Mouse (Mus musculus): ENCODE data around the gene Slc25a51.
A peak's percentile ranks its signal among the peaks of the same experiment; 100 is the strongest.

The Slc25a51 gene

DNA sequence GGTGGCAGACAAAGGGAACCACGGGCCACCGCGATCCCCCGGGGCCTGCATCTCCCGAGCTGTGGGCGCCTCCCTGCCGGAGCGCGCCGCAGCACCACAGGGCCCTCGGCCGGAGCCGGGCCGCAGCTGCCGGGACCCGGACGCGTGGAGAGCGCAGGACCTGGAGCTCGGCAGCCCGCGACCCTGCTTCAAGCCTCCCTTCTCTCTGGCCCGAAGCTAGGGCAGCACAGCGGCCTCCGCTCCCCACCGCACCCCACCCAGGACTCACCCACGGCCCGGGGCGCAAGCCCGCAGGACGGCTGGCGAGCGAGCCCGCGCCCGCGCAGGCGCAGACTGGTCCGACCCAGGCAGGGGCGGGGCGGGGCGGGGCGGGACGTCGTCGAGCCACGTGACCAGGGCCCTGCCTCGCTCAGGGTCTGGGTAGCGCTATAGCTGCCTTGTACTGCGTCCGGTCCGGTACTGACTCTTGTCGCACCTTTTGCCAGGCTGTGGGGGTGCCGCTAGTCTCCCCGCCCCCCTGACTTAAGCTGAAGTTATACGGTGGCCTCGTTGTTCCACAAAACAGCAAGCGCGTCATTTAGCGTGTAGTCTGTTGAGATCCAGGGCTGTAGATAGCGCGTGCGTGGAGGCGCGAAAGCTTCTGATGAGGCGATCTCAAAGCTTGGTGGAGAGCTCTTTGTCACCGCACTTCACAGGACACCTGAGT lies at the start of gene Slc25a51:
Gene Slc25a51, minus strand, starts transcription at position 340 of the 706 bp plus-strand sequence.
- peak; percentile 74 for DNase-seq (ENCODE audit: low spot score)

DNA sequence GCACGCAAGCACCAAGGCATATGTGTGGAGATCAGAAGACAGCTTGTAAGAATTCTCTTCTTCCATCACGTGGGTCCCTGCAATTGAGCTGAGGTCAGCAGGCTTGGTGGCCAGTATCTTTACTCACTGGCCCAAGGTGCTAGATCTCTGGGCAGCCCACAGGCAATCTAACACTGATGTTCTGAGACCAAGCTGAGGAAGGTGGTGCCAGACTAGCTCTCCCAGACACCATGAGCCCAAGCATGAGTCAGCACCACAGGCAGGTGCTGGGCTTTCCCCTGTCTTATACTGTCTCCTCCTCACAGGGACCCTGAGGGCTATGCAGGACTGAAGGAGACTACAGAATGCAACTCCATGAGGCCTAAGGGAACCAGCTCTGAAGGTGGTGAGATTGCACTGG lies 49.0 kb upstream of the Slc25a51 start:
- DNase-seq (ENCODE audit: low spot score): no peak

DNA sequence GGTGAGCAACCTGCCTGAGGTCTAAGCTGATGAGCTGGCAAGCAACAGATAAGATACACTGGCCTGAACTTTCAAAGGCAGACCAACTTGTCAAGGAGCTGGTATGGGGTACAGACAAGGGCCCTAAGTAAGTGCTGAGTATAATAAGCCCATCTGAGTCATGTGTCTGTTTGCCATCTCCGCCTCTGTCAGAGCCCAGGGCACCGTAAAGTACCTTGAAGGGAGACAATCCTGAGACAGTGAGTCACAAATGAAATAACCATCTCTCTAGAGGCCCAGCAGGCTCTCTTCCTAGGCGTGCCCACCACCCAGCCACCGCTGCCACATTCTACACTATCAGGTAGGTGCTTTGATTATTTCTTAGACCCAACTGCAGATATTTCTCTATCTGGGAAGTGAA lies 46.4 kb upstream of the Slc25a51 start:
- no peak for DNase-seq (ENCODE audit: low spot score)

DNA sequence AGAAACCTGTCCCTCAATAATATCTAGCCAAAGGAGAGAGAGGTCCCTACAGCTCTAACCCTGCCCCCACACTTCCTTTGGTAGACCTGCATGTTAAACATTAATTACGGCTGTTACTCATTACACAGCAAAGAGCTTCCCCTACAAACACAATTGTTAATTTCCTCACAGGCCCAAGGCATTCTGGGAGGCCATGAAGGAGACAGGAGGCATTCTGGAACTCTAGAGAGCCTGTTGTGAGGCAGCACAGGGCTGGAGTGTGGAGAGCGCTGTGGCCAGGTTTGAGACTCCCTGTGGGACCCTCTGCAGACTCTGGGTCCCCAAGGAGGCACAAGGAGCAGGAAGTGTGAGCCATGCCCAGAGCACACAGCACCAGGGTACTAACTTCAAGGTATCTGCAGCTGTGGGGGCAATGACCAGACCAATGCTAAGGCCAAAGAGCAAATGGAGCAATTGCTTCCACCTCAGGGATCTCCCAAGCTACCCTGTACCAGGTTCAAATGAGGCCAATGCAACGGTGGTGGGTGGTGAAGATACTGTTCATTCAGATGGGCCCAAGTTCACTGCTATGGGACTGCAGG lies 44.8 kb upstream of the Slc25a51 start:
- no peak for DNase-seq (ENCODE audit: low spot score)

DNA sequence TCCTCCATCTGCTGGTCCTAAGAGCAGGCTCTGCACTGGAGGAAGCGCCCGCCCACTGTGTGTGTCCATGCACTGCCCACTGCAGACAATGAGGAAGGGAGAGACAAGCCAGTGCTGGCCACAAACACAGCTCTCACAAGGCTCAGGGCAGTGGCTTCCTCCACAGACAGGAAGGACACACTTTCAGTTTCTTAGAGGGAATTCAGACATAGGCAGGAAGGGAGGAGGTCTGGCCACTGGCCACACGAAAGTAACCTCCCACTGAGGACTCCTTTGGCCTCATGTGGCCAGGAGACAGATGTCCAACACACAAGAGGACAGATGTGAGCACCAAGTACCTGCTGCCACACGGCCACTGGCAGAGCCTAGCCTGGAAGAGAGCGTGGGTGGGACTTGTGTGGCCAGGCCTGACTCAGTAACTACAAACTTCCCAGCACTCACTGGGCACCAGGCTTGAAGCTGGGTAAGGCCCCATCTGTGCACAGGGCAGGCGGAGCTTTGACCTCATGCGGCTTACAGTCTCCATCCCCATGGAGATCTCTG lies 44.1 kb upstream of the Slc25a51 start:
- DNase-seq (ENCODE audit: low spot score): no peak

DNA sequence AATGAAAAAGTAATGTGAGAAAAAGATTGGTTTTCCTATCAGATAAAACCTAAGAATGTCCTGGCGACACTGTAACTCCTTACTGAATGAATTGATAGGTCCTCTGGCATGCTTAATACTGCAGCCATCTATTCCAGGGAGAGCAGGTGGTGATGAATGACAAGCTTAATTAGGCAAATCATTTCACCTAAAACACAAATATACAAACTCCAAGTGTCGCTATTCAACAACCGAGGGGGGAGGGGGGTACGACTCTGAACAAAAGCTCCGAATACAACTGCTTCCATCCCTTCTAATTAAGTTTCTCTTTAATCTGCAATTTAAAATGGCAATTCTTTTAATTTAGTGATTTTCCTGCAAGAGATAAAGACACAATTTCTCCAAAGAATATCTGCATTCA lies 40.4 kb upstream of the Slc25a51 start:
- no peak for DNase-seq (ENCODE audit: low spot score)

DNA sequence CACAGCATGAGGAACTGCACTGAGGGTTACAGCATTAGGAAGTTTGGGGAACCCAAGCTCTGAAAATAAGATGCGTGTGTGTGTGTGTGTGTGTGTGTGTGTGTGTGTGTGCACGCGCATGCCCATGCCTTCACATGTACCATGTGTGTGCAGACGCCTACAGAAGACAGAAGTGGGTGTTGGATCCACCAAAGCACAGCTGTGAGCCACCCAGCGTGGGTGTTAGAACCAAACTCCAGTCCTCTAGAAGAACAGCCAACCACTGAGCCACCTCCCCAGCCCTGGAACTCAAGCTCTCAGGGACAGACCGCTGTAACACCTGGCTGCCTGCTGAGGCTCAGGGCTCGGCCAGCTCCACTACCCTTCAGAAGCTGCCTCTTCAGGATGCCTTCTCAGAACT lies 39.9 kb upstream of the Slc25a51 start:
- DNase-seq (ENCODE audit: low spot score): no peak

DNA sequence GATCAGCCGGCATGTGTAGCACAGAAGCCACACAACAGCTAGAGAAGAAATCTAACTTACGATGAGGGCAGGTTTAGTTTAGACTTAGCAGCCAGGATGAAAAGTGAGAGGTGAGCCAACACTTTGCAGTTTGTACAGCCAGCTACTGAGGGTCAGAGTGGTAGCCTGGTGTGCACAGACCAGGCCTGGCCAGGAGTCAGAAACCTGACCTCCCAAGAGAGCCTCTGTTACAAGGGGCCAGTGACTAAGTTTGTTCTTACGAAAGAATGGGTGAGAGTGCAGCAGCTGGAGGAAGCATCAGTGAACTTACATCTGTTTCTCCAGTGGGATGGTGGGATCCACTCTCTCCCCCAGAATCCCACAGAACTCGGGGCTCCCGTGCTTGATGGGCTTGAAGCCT lies 38.6 kb upstream of the Slc25a51 start:
- no peak for DNase-seq (ENCODE audit: low spot score)

DNA sequence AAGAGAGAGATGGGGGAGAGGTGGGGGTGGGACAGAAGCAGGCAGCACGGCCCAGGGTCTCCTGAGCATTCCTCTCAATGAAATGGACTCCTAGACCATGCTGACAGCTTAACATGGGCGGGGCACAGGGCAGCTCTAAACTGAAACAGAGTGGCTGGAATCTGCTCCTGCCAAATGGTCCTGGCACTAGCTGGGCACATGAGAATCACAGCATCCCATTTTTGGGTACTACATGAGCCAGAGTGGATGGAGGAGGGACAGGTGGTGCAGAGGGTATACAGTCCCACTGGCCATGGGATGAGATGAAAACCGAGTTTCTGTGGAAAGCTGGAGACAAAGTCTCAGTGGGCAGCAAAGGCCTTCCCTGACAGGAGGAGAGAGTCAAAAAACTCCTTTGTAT lies 36.7 kb upstream of the Slc25a51 start:
- no peak for DNase-seq (ENCODE audit: low spot score)

DNA sequence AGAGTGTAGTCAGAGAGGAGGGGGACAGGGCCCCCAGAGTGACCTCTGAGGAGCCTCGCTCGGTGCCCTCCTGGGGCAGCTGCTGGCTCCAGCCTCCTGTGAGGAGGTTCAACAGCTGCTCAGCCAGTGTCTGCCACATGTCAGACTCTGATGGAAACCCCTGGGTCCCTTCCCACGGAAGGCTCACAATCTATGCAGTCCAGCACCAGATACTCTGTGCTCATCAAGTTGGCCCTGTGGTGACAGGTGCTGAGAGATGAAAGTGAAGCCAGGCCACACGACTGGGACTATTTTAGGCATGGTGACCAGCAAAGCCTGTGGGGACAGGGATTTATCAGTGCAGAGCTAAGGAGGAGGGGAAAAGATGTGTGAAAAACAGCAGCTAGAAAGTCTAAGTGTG lies 36.2 kb upstream of the Slc25a51 start:
- no peak for DNase-seq (ENCODE audit: low spot score)

DNA sequence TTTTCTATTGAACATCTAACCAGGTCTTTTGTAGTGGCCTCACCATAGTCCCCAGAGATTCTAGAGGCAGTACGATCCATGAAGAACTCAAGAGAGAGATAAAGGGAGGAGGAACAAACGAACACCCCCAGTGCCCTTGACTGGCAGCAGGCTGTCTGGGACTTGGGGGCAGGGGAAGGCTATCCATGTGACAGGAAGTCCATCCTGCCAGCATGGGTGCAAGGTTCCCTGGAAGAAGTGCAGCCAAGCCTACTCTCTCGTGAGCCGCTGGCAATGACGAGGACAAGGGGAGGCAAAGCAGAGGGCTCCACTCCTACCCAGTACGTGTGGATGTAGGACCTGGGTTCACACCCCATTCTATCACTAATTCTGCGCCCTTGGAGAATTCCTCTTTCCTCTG lies 35.1 kb upstream of the Slc25a51 start:
- no peak for DNase-seq (ENCODE audit: low spot score)

DNA sequence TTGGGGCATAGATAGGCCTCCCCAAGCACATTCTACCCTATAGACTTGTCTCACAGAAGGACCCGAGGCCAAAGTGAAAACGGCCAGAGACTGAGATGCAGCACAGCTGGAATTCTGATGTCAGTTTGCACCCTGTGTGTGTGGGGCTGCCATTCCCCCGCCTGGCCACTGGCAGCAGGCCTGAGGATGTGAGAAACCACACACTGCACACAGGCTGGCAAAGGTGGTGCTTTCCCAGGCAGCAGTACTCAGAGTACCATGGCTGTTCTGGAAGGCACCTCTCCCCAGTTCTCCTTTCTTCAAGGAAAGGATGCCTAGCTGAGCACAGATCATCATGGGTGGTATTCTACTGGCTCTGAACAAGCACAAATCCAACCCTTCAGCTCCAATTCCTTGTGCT lies 33.7 kb upstream of the Slc25a51 start:
- no peak for DNase-seq (ENCODE audit: low spot score)

DNA sequence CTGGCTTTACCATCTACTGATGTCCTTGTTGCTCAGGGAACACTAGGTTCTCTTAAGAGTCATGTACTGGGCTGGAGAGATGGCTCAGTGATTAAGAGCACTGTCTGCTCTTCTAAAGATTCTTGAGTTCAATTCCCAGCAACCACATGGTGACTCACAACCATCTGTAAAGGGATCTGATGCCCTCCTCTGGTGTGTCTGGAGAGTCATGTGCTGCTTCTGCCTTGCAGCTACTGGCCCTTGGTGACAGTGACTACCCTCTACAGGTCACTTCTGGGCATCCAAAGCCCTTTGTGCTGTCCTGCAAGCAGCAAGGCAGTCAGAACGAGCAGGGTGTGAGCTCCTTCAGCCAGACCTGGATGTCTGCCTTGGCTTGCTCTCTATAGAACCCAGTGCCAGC lies 33.2 kb upstream of the Slc25a51 start:
- no peak for DNase-seq (ENCODE audit: low spot score)

DNA sequence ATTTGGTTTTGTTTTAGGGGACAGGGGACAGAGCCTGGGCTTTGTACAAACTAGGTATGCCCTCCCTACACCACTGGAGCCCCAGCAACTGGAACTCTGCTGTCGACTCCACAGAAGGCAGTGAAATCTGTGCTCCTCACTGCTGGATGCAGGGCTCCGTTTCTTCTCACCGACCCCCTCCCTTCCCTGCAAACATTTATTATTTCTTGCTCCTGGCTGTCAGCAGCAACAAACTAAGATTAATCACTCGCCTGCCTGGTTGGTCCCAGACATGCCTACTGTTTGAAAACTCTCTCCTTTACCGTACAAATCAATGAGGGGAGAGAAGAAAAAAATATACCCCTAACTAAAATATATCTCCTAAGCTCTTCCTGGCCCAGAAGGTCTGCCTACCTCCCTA lies 30.7 kb upstream of the Slc25a51 start:
- no peak for DNase-seq (ENCODE audit: low spot score)

DNA sequence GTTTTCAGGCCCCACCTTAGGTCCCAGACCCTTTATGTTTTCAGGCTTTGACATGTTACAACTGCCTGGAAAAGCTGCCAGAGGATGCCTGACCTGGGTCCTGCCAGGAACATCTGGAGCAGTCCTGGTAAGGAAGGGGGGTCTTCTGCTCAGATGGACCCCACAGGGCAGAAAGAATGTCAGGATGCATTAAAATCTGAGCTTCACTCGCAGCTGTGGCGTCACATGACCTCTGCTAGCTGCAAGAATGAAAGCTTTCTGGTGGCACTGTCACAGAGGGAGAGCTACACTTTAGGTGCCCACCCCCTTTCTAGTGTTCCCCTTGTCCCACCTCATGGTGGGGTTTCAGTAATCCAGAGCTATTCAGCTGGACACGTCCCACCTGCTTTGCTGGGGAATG lies 28.4 kb upstream of the Slc25a51 start:
- no peak for DNase-seq (ENCODE audit: low spot score)

DNA sequence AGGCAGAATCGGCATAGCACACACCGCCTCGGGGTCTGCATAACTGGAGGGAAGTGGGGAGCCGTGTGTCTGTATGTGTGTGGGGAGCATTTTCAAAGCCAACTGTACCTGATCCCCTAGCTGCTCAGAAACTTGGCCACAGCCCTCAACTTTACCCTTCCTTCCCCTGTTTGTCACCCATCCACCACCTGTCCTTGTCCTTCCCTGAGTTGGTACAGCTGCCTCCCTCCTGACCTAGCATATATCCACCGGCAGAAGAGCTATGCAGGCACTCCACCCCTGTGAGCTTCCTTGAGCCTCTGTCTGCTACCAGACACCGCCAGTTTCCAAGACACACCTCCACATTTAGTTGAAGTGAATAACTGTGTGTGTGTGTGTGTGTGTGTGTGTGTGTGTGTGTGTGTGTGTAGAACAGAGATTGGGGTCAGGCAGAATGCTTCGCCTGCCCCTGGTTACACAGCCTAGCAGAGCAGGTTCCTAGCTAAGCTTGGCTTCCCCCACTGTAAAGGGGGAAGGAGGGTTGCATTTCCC lies 27.9 kb upstream of the Slc25a51 start:
- no peak for DNase-seq (ENCODE audit: low spot score)

DNA sequence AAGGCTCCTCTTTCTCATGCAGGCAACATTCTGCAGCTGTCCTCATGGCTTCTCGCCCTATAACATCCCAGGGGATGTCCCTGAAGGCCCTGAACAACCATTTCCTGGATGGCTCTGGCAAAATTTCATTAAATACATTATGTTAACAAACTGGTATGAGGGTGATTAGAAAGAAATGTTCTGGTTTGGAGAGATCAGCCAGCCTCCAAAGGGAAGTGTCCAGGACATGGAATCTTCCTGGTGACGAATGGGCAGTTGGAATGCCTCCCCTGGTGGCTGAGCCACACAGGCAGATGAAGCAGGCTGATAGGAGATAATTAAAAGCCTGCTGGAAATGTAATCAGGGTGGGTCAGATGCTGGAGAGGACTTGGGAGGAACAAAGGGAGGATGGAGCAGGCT lies 27.3 kb upstream of the Slc25a51 start:
- no peak for DNase-seq (ENCODE audit: low spot score)

DNA sequence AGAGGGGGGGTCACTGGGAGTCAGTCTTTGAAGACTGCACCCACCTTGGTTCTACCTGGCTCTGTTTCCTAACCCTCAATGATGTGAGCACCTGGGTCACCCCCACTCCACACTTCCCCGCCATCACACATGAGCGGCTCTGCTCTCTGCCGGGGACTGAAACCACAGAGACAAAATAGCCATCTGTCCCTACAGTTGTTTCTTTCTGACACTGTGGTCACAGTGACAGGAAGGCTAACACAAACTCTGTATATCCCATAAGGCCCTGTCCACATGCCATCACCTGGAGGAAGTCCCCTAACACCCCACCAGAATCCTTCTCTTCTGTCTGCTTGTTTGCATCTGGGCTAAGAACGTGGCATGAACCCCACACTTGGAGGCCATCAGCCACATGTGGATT lies 26.1 kb upstream of the Slc25a51 start:
- no peak for DNase-seq (ENCODE audit: low spot score)

DNA sequence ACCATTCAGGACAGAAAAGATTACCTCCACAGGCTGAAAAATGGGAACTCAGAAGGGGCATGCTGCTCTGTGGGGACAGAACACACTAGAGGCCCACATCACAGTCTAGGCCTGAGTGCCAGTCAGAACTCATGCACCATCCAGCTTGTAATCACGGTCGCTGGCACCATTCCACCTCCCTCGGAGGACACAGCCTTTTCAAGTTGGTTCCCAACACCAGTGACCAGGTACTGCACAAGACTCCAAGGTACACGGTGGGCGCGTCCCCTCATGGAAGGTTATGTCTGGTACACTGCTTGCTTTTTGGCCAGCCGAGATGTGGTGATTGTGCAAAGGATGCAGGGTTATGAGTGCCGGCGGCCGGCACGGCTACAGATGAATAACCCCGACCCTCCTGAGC lies 25.5 kb upstream of the Slc25a51 start:
- no peak for DNase-seq (ENCODE audit: low spot score)

DNA sequence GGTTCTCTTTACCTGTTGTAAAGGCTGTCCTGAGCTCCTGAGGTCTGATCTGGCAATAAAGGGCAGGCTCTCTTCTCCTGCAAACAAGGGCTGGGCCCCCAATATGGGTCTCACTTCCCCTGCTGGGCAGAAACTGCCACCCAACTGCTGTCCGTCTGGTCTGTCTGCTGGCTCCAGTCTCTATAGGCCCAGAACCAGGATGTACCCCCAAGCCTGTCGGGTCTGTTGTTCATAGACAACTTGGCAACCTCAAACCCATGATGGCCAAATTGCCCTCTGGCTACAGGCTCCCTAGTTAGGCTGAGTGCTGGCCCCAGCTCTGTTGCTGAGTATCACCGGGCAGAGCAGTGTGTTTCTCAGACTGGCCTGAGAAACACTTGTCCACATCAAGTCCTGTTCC lies 23.2 kb upstream of the Slc25a51 start:
- no peak for DNase-seq (ENCODE audit: low spot score)

DNA sequence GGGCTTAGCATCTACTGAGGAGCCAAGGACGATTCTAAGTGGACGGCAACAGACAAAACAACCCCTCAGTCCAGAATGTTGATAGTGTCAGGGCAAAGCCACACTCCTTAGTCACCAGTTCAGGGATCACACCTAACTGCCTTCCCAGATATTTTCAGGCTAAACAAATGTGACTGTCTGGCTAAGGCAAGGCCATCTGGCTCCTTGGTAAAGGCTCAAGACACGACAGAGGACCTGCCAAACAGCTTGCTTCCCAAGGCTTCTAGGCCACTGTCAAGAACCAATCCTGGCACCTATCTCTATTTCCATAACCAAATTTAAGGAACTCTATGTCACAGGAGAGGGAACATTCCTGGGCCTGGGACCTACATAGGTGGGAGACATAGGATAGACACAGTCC lies 22.8 kb upstream of the Slc25a51 start:
- DNase-seq (ENCODE audit: low spot score): no peak

DNA sequence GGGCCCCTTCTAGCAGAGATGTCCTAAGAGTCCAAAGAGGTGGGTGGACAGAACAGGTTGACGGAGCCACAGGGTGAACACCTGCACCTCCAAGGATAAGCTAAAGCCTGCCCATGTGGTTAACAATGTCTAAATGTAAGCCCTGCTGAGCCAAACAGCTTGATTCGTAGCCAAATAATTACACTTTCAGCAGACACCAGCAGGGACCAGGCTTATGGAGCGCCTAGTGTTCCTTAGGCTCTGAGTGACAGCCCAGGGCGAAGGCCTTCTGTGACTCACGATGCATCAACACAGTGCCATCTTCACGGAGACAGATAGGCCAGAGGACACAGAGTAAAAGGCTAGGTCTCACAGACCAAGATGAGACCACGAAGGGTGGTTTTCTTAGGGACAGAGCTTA lies 20.9 kb upstream of the Slc25a51 start:
- DNase-seq (ENCODE audit: low spot score): no peak

DNA sequence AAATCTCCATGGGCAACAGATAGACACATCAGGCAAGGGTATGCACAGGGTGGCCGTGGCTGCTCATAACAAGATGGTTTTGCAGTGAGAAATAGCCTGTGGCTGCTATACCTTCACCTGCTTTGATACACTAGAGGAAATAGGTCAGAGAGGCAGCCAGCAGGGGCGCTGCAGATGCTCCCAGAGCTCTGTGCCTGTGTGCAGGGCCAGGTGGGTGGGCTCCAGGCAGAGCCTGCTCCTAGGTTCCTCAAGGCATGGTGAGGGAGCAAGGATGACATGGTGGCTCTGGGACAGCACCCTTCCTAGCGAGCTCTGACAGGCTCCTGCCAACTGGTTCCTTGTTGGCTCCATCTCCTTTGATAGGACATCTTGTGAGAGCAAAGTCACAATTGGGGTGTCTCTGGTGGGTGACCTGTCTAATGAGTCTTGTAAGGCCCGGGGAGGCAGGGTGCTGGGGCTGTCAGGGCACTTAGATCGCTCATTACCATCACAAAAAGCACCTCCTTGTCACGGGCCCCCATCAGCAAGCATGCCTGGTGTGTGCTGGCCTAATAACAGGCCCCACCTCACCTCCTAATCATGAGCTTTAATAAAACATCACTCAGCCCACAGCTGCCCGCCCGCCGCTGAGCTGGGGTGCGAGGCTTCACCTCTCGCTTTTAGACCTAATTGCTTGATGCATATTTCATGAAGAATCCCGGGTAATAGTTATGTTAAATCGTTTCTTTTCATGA lies 18.3 kb upstream of the Slc25a51 start:
- DNase-seq (ENCODE audit: low spot score): no peak

All from left cerebral cortex, adult 11 months (tissue).